ENCODE assay signal across 9 mouse cellular contexts in the genomic region with DNA sequence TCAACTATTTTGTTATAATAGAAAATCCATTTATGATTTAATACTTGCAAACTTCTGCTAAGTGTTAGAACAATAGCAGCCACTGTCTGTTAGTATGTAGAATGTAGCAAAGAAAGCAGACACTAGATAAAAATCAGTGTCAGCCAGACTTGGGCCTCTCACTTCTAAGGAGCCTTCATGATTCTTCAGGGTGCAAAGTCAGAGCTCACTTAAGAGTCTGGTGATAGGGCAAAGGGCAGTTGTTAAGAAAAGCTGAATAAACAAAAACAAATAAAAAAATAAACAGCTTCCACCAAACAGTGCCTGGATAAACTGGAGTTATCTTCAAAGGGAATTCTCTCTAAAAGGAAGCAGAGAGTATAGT. TPM values are rescaled to one million over a fixed set of nuclear protein-coding genes. Genes with fewer than 3 reads are reported as not detected.
DNase-seq lines count a peak whose midpoint lies in the region; ATAC-seq and TF ChIP-seq lines count a peak whose summit lies in the region.
"Had no signal": no experiment of that assay in that cellular context is flagged by ENCODE, and none has a peak within 500 bp of the region (broad histone marks: within the 10 kb centered on the region; RNA-seq: fewer than 3 reads in every experiment).

No protein-coding gene starts in this region.

- H3K36me3 ChIP-seq in heart, embryonic 14.5 days (ENCODE audit: control insufficient read depth, insufficient read depth, low read length) = peaks cover 35% of the 10 kb centered on the region
- peaks cover 15% of the 10 kb centered on the region for H3K36me3 ChIP-seq in midbrain, embryonic 12.5 days
- no peaks in the 10 kb centered on the region; the same call in 1 of the 2 replicates for H3K36me3 ChIP-seq in midbrain, embryonic 16.5 days (ENCODE audit: control insufficient read depth, insufficient read depth, low read length)
- peaks cover 4% of the 10 kb centered on the region for H3K36me3 ChIP-seq in hindbrain, postnatal 0 days (ENCODE audit: insufficient read depth, low read length)
- H3K36me3 ChIP-seq in stomach, embryonic 16.5 days (ENCODE audit: control insufficient read depth, insufficient read depth, low read length) = no peaks in the 10 kb centered on the region

- no peak for TF ChIP-seq CTCF in hindbrain, postnatal 0 days (IDR thresholded peaks at IDR 0.05; ENCODE audit: low read depth)

- peak overlapping the region in 1 of 2 experiments; percentile 68; a peak in 2 of 4 replicates for H3K27ac ChIP-seq in heart, embryonic 14.5 days (replicated peaks in 1 of 2; ENCODE audit: control insufficient read depth in 1 of 2, insufficient read depth in 1 of 2, low read depth in 2 of 2, low read length in 2 of 2)
- peak overlapping the region; percentile 77 for H3K27ac ChIP-seq in midbrain, embryonic 12.5 days (replicated peaks)
- no peak overlapping the region for H3K27ac ChIP-seq in midbrain, embryonic 16.5 days (ENCODE audit: low read length)
- H3K27ac ChIP-seq in hindbrain, postnatal 0 days = peak overlapping the region; percentile 56; the same call in 1 of the 2 replicates
- H3K27ac ChIP-seq in stomach, embryonic 16.5 days (ENCODE audit: low read length) = peak overlapping the region; percentile 92

- DNase-seq in heart, postnatal 25 days (ENCODE audit: low spot score) = no peak
- no peak for DNase-seq in hindbrain, postnatal 0 days (ENCODE audit: low spot score)
- DNase-seq in urinary bladder, postnatal 25 days (ENCODE audit: low spot score) = no peak
- no peak for DNase-seq in left cerebral cortex, adult 8-10 months (ENCODE audit: low spot score in 2 of 2)

- intact Hi-C loops in heart, postnatal 25 days (cut with DNase I) = no loop called here

- H3K9me3 ChIP-seq in heart, embryonic 14.5 days (ENCODE audit: control insufficient read depth, low read length) = no peaks in the 10 kb centered on the region
- H3K9me3 ChIP-seq in midbrain, embryonic 12.5 days = no peaks in the 10 kb centered on the region
- H3K9me3 ChIP-seq in midbrain, embryonic 16.5 days (replicated peaks; ENCODE audit: control insufficient read depth, low read length, poor library complexity, severe bottlenecking) = no peaks in the 10 kb centered on the region
- no peaks in the 10 kb centered on the region for H3K9me3 ChIP-seq in hindbrain, postnatal 0 days (ENCODE audit: low read length)
- H3K9me3 ChIP-seq in stomach, embryonic 16.5 days (replicated peaks; ENCODE audit: control insufficient read depth, low read length) = no peaks in the 10 kb centered on the region
- H3K9me3 ChIP-seq: lung, embryonic 15.5 days had no signal

- H3K4me2 ChIP-seq in heart, embryonic 14.5 days (ENCODE audit: low read length) = no peak overlapping the region
- no peak overlapping the region for H3K4me2 ChIP-seq in midbrain, embryonic 12.5 days (replicated peaks)
- no peak overlapping the region for H3K4me2 ChIP-seq in midbrain, embryonic 16.5 days (ENCODE audit: low read length)
- no peak overlapping the region for H3K4me2 ChIP-seq in hindbrain, postnatal 0 days (ENCODE audit: low read depth, low read length)
- peak overlapping the region; percentile 36; the same call in 1 of the 2 replicates for H3K4me2 ChIP-seq in stomach, embryonic 16.5 days (ENCODE audit: low read depth, low read length)

- H3K4me1 ChIP-seq in heart, embryonic 14.5 days (ENCODE audit: control insufficient read depth in 2 of 2, insufficient read depth in 2 of 2, low read length in 2 of 2) = peaks cover 7 to 29% of the 10 kb centered on the region in 2 experiments
- H3K4me1 ChIP-seq in midbrain, embryonic 12.5 days = peaks cover 28% of the 10 kb centered on the region
- peaks cover 13% of the 10 kb centered on the region for H3K4me1 ChIP-seq in midbrain, embryonic 16.5 days (ENCODE audit: control insufficient read depth, insufficient read depth, low read length)
- peaks cover 9% of the 10 kb centered on the region; the same call in 1 of the 2 replicates for H3K4me1 ChIP-seq in hindbrain, postnatal 0 days (ENCODE audit: insufficient read depth, low read length)
- peaks cover 16% of the 10 kb centered on the region for H3K4me1 ChIP-seq in stomach, embryonic 16.5 days (ENCODE audit: control insufficient read depth, insufficient read depth, low read length)

- H3K4me3 ChIP-seq in heart, embryonic 14.5 days (ENCODE audit: control insufficient read depth in 1 of 2, insufficient read depth in 1 of 2, low read depth in 1 of 2, low read length in 2 of 2) = no peak overlapping the region
- H3K4me3 ChIP-seq in midbrain, embryonic 12.5 days = no peak overlapping the region
- H3K4me3 ChIP-seq in midbrain, embryonic 16.5 days (ENCODE audit: low read depth, low read length) = no peak overlapping the region
- no peak overlapping the region for H3K4me3 ChIP-seq in hindbrain, postnatal 0 days (ENCODE audit: low read length)
- no peak overlapping the region for H3K4me3 ChIP-seq in stomach, embryonic 16.5 days (replicated peaks; ENCODE audit: low read length)
- H3K4me3 ChIP-seq: lung, embryonic 15.5 days had no signal

- H3K9ac ChIP-seq in heart, embryonic 14.5 days (ENCODE audit: low read length) = 0 out of 2 replicates have a peak overlapping the region, but pooled peaks have one; percentile 5
- no peak overlapping the region for H3K9ac ChIP-seq in midbrain, embryonic 12.5 days (replicated peaks)
- H3K9ac ChIP-seq in midbrain, embryonic 16.5 days (ENCODE audit: low read depth, low read length) = no peak overlapping the region
- H3K9ac ChIP-seq in hindbrain, postnatal 0 days (replicated peaks; ENCODE audit: low read length) = no peak overlapping the region; the same call in 1 of the 2 replicates
- no peak overlapping the region for H3K9ac ChIP-seq in stomach, embryonic 16.5 days (ENCODE audit: low read length)
- H3K9ac ChIP-seq: lung, embryonic 15.5 days had no signal

- ATAC-seq in heart, embryonic 14.5 days (ENCODE audit: insufficient number of reproducible peaks, insufficient read depth, low FRiP score, low read depth) = no peak
- ATAC-seq in midbrain, embryonic 12.5 days (ENCODE audit: low FRiP score, low read depth) = no peak
- no peak for ATAC-seq in midbrain, embryonic 16.5 days
- ATAC-seq in hindbrain, postnatal 0 days = no peak
- ATAC-seq in stomach, embryonic 16.5 days (ENCODE audit: insufficient read depth, low FRiP score) = no peak

- H3K27me3 ChIP-seq in heart, embryonic 14.5 days (ENCODE audit: control insufficient read depth, insufficient read depth, low read length) = no peaks in the 10 kb centered on the region
- no peaks in the 10 kb centered on the region for H3K27me3 ChIP-seq in midbrain, embryonic 12.5 days
- no peaks in the 10 kb centered on the region for H3K27me3 ChIP-seq in midbrain, embryonic 16.5 days (ENCODE audit: control insufficient read depth, insufficient read depth, low read depth, low read length)
- no peaks in the 10 kb centered on the region for H3K27me3 ChIP-seq in hindbrain, postnatal 0 days (ENCODE audit: insufficient read depth, low read length)
- H3K27me3 ChIP-seq in stomach, embryonic 16.5 days (ENCODE audit: control insufficient read depth, insufficient read depth, low read length) = no peaks in the 10 kb centered on the region
- H3K27me3 ChIP-seq: lung, embryonic 15.5 days had no signal

RNA-seq across cellular contexts. Expression of a gene that starts 34.7 kb away (rescaled TPM):
- polyA plus RNA-seq in heart, embryonic 14.5 days (2014; fragmentation: Nextera tagmentation; extraction: Ambion mirVana) = 6.6 and 9.2 TPM in 2 replicates
- total RNA-seq in heart, postnatal 25 days (2021) = 1 to 10 TPM; 7.8 to 8.1 TPM
- 12.8 and 14.0 TPM in 2 replicates for polyA plus RNA-seq in midbrain, embryonic 12.5 days (2016; fragmentation: Nextera tagmentation; extraction: Ambion mirVana)
- 22.3 and 23.8 TPM in 2 replicates for polyA plus RNA-seq in midbrain, embryonic 16.5 days (2015; fragmentation: Nextera tagmentation; extraction: Ambion mirVana)
- total RNA-seq in hindbrain, postnatal 0 days (2014; rRNA removed) = 7.8 and 9.0 TPM in 2 replicates
- 21.9 and 24.8 TPM in 2 replicates for polyA plus RNA-seq in hindbrain, postnatal 0 days (2015; fragmentation: Nextera tagmentation; extraction: Ambion mirVana)
- 8.3 and 9.6 TPM in 2 replicates for polyA plus RNA-seq in stomach, embryonic 16.5 days (2015; fragmentation: Nextera tagmentation; extraction: Ambion mirVana)
- 10 to 100 TPM; 10.2 to 16.2 (median 15.1) TPM for total RNA-seq in left cerebral cortex, adult 8-10 months (2022)

RNA-seq across cellular contexts. Expression of a gene that starts 35.1 kb away (rescaled TPM):
- 5.4 and 6.2 TPM in 2 replicates for polyA plus RNA-seq in heart, embryonic 14.5 days (2014; fragmentation: Nextera tagmentation; extraction: Ambion mirVana)
- 10 to 100 TPM; 10.9 to 15.1 TPM for total RNA-seq in heart, postnatal 25 days (2021)
- 17.8 and 19.4 TPM in 2 replicates for polyA plus RNA-seq in midbrain, embryonic 12.5 days (2016; fragmentation: Nextera tagmentation; extraction: Ambion mirVana)
- polyA plus RNA-seq in midbrain, embryonic 16.5 days (2015; fragmentation: Nextera tagmentation; extraction: Ambion mirVana) = 19.1 and 19.8 TPM in 2 replicates
- 11.5 and 14.7 TPM in 2 replicates for total RNA-seq in hindbrain, postnatal 0 days (2014; rRNA removed)
- 8.5 and 9.2 TPM in 2 replicates for polyA plus RNA-seq in hindbrain, postnatal 0 days (2015; fragmentation: Nextera tagmentation; extraction: Ambion mirVana)
- 11.1 and 11.3 TPM in 2 replicates for polyA plus RNA-seq in stomach, embryonic 16.5 days (2015; fragmentation: Nextera tagmentation; extraction: Ambion mirVana)
- total RNA-seq in left cerebral cortex, adult 8-10 months (2022) = 10 to 100 TPM; 26.3 to 32.1 (median 27.1) TPM
